Mouse (Mus musculus) thymus, adult 2 months (tissue): ENCODE results near the gene 2310022A10Rik. TPM values are rescaled to one million over a fixed set of nuclear protein-coding genes. Genes with fewer than 3 reads are reported as not detected.
A peak's percentile ranks its signal among the peaks of the same experiment; 100 is the strongest.

Experiments used
- DNase-seq: peaks from one replicate; pipeline ENCODE4 v3.0.0; 2021
- H3K27ac ChIP-seq: fragments of 200-500 bp; 2 replicates; pipeline ENCODE4 v1.5.1; 2012; ENCODE audit warnings: low read length, control low read depth; ENCODE audit not compliant: control insufficient read depth, insufficient read depth
- H3K27me3 ChIP-seq: fragments of 200-500 bp; 2 replicates; pipeline ENCODE4 v1.6.1; 2012; ENCODE audit warnings: mild to moderate bottlenecking, low read length, moderate library complexity, mixed read lengths; ENCODE audit not compliant: control insufficient read depth, insufficient read depth
- H3K36me3 ChIP-seq: fragments of 200-500 bp; 2 replicates; pipeline ENCODE4 v1.6.1; 2012; ENCODE audit warnings: mild to moderate bottlenecking, low read length, moderate library complexity; ENCODE audit not compliant: control insufficient read depth, insufficient read depth
- H3K4me1 ChIP-seq: fragments of 200-500 bp; replicated peaks from 2 replicates; pipeline ENCODE4 v1.6.1; 2012; ENCODE audit warnings: low read length; ENCODE audit not compliant: control insufficient read depth, insufficient read depth
- H3K4me3 ChIP-seq: fragments of 200-500 bp; 2 replicates; pipeline ENCODE4 v1.5.1; 2012; ENCODE audit warnings: mild to moderate bottlenecking, low read length, control low read depth, moderate library complexity; ENCODE audit not compliant: control insufficient read depth, insufficient read depth
- CTCF ChIP-seq: fragments of 200-500 bp; IDR thresholded peaks from 2 replicates; pipeline ENCODE4 v1.5.1; 2012; ENCODE audit warnings: mild to moderate bottlenecking, control low read depth, low read length, moderate library complexity, borderline replicate concordance; ENCODE audit not compliant: control insufficient read depth, poor library complexity, insufficient read depth; ENCODE audit errors: extremely low read depth
- POLR2A ChIP-seq: fragments of 200-500 bp; IDR thresholded peaks from 2 replicates; pipeline ENCODE4 v1.6.1; 2012; ENCODE audit warnings: mild to moderate bottlenecking, low read length, control low read depth, moderate library complexity; ENCODE audit not compliant: control insufficient read depth, poor library complexity, insufficient read depth; ENCODE audit errors: extremely low read depth
- WGBS: fragments of 180-500 bp; shearing (Covaris S2); methylation state at CpG from one replicate; pipeline ENCODE4 v1.1.7; 2018; 5-methylcytosine and 5-hydroxymethylcytosine counted together
- polyA plus RNA-seq: library from polyadenylated mRNA; depleted of rRNA; stranded (reverse); fragments of >200 nt; gene quantifications from 2 replicates; pipeline ENCODE4 v1.2.3, GENCODE M21; 2012

2310022A10Rik gene
- polyA plus RNA-seq, 1 experiment, result 58.1 TPM

DNA sequence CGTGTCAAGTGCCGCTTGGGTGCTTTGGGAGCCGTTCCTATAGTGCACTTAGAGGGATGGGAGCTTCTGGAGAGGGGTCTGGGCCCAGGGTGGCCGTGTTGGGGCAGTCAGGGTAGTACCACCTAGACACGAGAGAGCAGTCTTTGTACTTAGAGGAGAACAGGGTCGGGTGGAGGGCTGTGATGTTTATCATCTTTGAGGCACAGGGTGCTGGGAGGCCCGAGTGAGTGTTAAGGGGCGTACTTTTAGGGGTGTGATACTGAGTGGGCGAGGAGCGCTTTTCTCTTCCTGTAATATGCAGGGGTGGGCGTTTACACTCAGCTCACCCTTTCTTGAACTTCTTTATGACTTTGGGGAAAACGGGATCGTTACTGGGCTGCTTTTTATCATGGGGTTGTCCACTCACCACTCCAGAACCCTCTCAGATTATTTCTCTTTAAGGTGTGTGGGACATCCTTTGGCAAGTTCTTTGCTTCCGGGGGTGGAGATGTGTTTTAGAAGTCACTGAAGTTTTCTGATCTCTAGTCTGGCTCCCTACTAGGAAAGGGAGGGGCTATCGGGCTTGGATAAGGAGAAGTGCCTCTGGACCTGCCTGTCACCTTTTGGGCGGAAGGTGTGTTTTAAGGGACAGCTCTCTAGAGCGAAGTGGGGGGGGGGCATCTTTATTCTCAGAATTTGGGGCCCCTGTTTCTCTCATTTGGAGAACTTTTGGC is 39.3 kb downstream of the 2310022A10Rik start:
- Histone ChIP-seq H3K27me3 (no peaks in the 10 kb centered on the region), H3K36me3 (no peaks in the 10 kb centered on the region), H3K4me1 (peaks cover 15% of the 10 kb centered on the region), H3K27ac (peak overlapping the region; percentile 99), H3K4me3 (peak overlapping the region; percentile 86)
- TF ChIP-seq POLR2A (0 out of 2 replicates have a peak, but pooled peaks have one; percentile 34), CTCF (peak; percentile 17; the same call in 1 of the 2 replicates)
- WGBS, result 1% methylated on average over 17 of the region's 17 CpGs
- peak; percentile 70 for DNase-seq

DNA sequence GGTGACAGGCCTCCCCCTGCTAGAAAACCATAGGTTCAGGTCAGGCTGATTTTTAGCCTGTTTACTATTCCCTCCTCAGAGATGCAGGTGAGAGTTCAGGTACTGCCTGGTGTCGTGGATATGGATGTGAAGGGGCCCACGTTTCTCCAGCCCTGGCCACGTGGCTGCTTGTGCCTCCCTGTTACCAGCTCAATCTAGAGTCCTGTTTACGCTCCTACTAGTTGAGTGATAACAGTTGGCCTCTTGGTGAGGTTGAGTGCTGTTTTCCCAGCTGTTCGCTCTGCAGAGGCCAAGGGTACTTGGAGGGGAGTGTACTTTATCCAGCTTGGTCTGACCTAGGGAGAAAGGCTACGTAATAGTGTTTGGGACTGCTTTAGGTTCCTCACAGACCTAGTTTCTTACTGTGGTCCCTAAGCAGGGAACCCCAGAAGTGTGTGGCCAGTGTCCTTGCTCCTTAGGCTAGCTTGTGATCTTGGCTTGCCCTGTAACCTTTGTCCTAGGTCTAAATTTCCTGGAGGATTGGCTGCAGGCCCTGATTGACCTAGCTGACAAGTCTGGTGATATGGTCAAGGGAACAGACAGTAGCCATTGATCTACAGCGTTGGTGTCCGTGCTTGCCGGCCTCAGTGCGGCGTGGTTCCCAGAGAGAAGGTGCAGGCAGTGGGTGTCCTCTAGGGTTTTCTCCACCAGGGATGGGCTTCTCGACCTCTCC is 40.1 kb downstream of the 2310022A10Rik start:
- Histone ChIP-seq H3K4me3 (peak overlapping the region; percentile 86), H3K27me3 (no peaks in the 10 kb centered on the region), H3K36me3 (no peaks in the 10 kb centered on the region), H3K27ac (peak overlapping the region; percentile 99), H3K4me1 (peaks cover 15% of the 10 kb centered on the region)
- no peak for DNase-seq
- 75% methylated on average over 12 of the region's 12 CpGs for whole genome bisulfite sequencing
- TF ChIP-seq POLR2A (no peak), CTCF (no peak)

DNA sequence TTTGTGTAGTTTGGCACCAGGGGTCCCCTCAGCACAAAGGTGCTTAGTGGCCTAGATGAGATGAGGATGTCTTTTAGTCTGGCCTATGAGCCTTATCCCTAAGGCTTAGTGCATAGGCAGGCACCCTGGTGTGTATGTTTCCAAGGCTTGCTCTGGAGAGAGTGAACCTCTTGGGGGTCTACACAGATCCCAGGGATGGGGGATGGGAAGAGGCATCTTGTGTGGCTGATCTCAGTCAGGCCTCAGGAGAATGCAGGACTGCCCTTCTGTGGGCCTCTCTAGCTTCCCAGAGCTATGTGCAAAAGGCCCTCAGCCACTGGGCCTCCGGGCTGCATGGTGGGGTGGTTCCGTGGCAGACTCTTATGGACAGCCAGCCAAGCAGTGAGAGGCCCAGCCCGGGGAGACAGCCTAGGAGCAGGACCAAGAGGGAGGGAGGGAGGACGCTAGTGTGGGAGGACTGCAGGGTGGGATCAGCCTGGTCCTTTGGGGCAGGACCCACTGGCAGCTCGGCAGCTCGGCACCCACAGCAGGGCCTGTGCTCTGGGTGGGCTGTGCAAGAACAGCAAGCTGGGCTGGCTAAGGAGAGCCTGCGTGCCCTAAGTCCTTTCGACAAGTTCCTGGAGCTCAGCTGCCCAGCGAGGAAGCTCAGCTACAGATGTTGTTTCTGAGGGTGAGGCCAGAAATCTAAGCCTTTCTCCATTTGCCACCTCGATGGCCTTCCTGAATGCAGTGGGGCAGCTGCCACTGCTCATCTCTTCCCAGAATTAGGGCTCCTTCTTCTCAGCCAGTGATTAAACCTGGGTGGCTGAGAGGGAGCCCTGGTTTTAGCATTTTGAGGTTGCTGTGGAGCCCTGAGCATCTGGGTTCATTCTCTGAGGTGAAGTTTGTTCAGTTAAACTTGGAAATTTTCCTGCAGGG is 43.8 kb downstream of the 2310022A10Rik start:
- Histone ChIP-seq H3K27me3 (no peaks in the 10 kb centered on the region), H3K4me3 (no peak overlapping the region), H3K4me1 (peaks cover 24% of the 10 kb centered on the region), H3K27ac (no peak overlapping the region), H3K36me3 (no peaks in the 10 kb centered on the region)
- WGBS, result 77% methylated on average over 10 of the region's 10 CpGs
- no peak for TF ChIP-seq CTCF
- TF ChIP-seq POLR2A, result no peak
- DNase-seq, result no peak

DNA sequence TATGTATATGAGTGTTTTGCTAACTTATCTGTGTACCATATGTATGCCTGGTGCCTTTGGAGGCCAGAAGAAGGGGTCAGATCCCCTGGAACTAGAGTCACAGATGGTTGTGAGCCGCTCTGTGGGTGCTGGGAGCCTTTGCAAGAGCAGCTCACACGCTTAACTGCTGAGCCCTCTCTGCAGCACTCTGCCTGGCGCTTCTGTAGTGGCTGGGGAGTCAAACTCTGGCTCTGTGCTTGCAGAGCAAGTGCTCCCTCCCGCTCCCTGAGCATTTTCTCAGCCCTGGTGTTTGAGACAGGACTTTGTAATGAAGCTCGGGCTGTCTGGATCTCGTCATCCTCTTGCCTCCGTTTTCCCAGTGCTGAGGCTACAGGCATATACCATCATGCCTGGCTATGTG is 45.0 kb downstream of the 2310022A10Rik start:
- WGBS, result 96% methylated on average over 7 of the region's 7 CpGs
- no peak overlapping the region for H3K4me3 ChIP-seq
- H3K4me1 ChIP-seq, result peaks cover 23% of the 10 kb centered on the region
- no peaks in the 10 kb centered on the region for H3K27me3 ChIP-seq
- TF ChIP-seq CTCF (no peak), POLR2A (no peak)
- H3K36me3 ChIP-seq, result no peaks in the 10 kb centered on the region
- H3K27ac ChIP-seq, result no peak overlapping the region
- no peak for DNase-seq

DNA sequence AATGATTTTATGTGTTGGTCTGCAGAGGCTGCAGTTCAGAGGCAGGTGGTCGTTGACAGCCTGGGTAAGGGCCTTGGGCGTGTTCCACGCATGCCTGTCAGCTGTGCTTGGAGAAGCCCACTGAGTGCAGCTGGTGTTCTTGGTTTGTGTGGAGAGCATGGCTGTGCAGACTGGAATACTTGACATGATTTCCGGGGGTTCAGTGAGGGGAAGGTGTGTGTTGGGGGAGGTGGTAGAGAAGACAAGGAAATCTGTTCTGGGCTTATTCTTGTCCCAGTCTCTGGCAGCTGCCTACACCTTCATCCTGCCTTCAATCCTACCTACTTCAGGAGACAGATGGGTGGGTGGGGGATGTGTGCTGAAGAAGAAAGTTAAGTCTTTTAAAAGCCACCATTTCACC is 48.6 kb downstream of the 2310022A10Rik start:
- Histone ChIP-seq H3K4me3 (no peak overlapping the region), H3K36me3 (no peaks in the 10 kb centered on the region), H3K27ac (no peak overlapping the region), H3K4me1 (peaks cover 24% of the 10 kb centered on the region), H3K27me3 (no peaks in the 10 kb centered on the region)
- 41% methylated on average over 4 of the region's 4 CpGs for WGBS
- TF ChIP-seq CTCF (no peak), POLR2A (no peak)
- DNase-seq, result no peak

DNA sequence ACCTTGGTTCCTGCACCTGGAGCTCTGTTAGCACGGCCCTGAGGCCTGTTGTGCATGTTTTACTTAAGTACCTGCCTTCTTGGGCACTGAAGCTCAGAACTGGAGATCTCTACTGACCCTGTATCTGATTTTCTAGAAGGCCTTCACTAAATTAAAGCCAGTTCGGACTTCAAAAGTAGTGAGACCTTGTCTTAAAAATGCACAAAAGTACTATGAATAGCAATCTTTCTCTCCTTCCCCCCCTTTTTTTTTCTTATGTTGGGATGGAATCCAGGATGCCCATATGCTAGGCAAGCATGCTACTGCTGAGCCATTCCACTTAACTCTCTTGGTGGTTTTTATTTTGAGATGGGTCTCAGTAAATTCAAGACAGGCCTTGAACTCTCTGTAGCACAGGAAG is 49.1 kb downstream of the 2310022A10Rik start:
- no peak overlapping the region for H3K4me3 ChIP-seq
- no peaks in the 10 kb centered on the region for H3K27me3 ChIP-seq
- peaks cover 26% of the 10 kb centered on the region for H3K4me1 ChIP-seq
- TF ChIP-seq POLR2A (no peak), CTCF (no peak)
- 89% methylated on average over 2 of the region's 2 CpGs for WGBS
- no peak overlapping the region for H3K27ac ChIP-seq
- DNase-seq, result no peak
- H3K36me3 ChIP-seq, result no peaks in the 10 kb centered on the region

DNA sequence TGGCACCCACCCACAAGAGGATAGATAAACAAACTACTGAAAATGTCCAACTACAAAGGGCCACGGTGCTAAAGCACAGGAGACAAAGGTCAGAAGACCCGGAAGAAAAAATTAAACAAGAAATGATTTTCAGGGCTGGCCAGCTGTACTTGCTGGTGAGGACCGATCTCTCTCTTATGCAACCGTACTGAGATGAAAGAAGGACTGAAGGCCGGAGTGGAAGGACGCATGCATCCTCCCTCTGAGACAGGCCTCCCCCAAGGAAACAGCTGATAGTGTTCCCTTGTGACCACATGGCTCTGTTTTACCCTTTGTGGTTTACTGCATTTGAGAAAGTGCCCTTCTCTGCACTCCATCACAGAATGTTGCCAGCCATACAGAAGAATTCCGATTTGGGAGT is 49.8 kb downstream of the 2310022A10Rik start:
- H3K27ac ChIP-seq, result no peak overlapping the region
- WGBS, result 31% methylated on average over 7 of the region's 7 CpGs
- DNase-seq, result no peak
- H3K4me1 ChIP-seq, result peaks cover 32% of the 10 kb centered on the region
- H3K27me3 ChIP-seq, result no peaks in the 10 kb centered on the region
- H3K4me3 ChIP-seq, result no peak overlapping the region
- TF ChIP-seq CTCF, result no peak
- TF ChIP-seq POLR2A, result no peak
- no peaks in the 10 kb centered on the region for H3K36me3 ChIP-seq
